Mouse (Mus musculus): ENCODE measurements around the gene AY074887. TPM values are rescaled to one million over a fixed set of nuclear protein-coding genes. Genes with fewer than 3 reads are reported as not detected.

The AY074887 gene
- polyA plus RNA-seq (2017; shearing (Covaris generic)): not detected

GRCm38 (mm10) chr9:54950575-54951321 is at the start of gene AY074887, which contains the start of gene Psma4:
TSS of gene AY074887 (minus strand) at chr9:54950998.
TSS of gene Psma4 (plus strand) at chr9:54950790.

GRCm38 (mm10) chr9:54980674-54981073 is 29.9 kb upstream of the AY074887 start, which contains the start of gene Chrna5:
TSS of gene Chrna5 (plus strand) at chr9:54980880.

GRCm38 (mm10) chr9:54917010-54917677 is 33.7 kb downstream of the AY074887 start, which contains the start of gene Hykk:
TSS of gene Hykk (plus strand) at chr9:54917283.

Other genes starting within 250 kb of the AY074887 start
- 104 TPM for gene Wdr61, start 216.5 kb downstream of the AY074887 start, polyA plus RNA-seq (2017; shearing (Covaris generic))
- not detected for gene Crabp1, start 186.2 kb downstream of the AY074887 start, polyA plus RNA-seq (2017; shearing (Covaris generic))
- 27.8 TPM for gene Ireb2, start 87.2 kb downstream of the AY074887 start, polyA plus RNA-seq (2017; shearing (Covaris generic))
- 0.38 TPM for gene Hykk, start 33.7 kb downstream of the AY074887 start, polyA plus RNA-seq (2017; shearing (Covaris generic))
- 273 TPM for gene Psma4, start 208 bp downstream of the AY074887 start, polyA plus RNA-seq (2017; shearing (Covaris generic))
- not detected for gene Chrna5, start 29.9 kb upstream of the AY074887 start, polyA plus RNA-seq (2017; shearing (Covaris generic))
- not detected for gene Chrna3, start 75.6 kb upstream of the AY074887 start, polyA plus RNA-seq (2017; shearing (Covaris generic))
- 0.10 TPM for gene Chrnb4, start 97.8 kb upstream of the AY074887 start, polyA plus RNA-seq (2017; shearing (Covaris generic))
- 11.3 TPM for gene Ube2q2, start 197.9 kb upstream of the AY074887 start, polyA plus RNA-seq (2017; shearing (Covaris generic))

Data from inflammation-experienced regulatory T-cells, adult 16 weeks (primary cell).